Mouse (Mus musculus) heart, adult 8-10 months (tissue): ENCODE measurements around the gene Grk4. TPM values are rescaled to one million over a fixed set of nuclear protein-coding genes. Genes with fewer than 3 reads are reported as not detected.
"Not testable (repeated sequence)": the region's sequence is repeated elsewhere in the genome, so short reads cannot be mapped to it uniquely, and the experiment has no call there.

Experiments used
- DNase-seq: peaks from one replicate; pipeline ENCODE4 v3.0.0; 2022; ENCODE audit warnings: low spot score
- microRNA-seq: library from miRNA; unstranded; fragments of <30 nt; microRNA quantifications from one replicate; pipeline ENCODE4 v1.2.0, GENCODE M21; 2022
- total RNA-seq, 4 experiments: library from RNA; stranded (reverse); gene quantifications; 2 replicates each; pipeline ENCODE4 v1.2.4; 2022

The Grk4 gene
- total RNA-seq, 4 experiments from 2014 or later, result 0.57 to 1.8 (median 0.69) TPM

- no peak for DNase-seq
Observed at GRCm38 (mm10) chr5:34708436-34708835, 48.3 kb downstream of the Grk4 start.

GRCm38 (mm10) chr5:34714371-34714770 lies 54.2 kb downstream of the Grk4 start:
- DNase-seq, result not testable (repeated sequence)

GRCm38 (mm10) chr5:34714816-34715215 lies 54.6 kb downstream of the Grk4 start:
- no peak for DNase-seq

- DNase-seq, result no peak
Observed at GRCm38 (mm10) chr5:34729141-34729540, 69.0 kb downstream of the Grk4 start.

GRCm38 (mm10) chr5:34730255-34730654 lies 70.1 kb downstream of the Grk4 start:
- no peak for DNase-seq

- DNase-seq, result no peak
Observed at GRCm38 (mm10) chr5:34751477-34751876, 91.3 kb downstream of the Grk4 start.

GRCm38 (mm10) chr5:34758762-34759161 lies 98.6 kb downstream of the Grk4 start:
- no peak for DNase-seq

GRCm38 (mm10) chr5:34760850-34761508 lies 100.8 kb downstream of the Grk4 start:
- no peak for DNase-seq

GRCm38 (mm10) chr5:34761509-34761908 lies 101.3 kb downstream of the Grk4 start, which contains the start of gene Htt:
Gene Htt, plus strand, starts transcription at chr5:34761740.
- DNase-seq, result peak; percentile 97

- DNase-seq, result no peak
Observed at GRCm38 (mm10) chr5:34761934-34762611, 101.9 kb downstream of the Grk4 start.

GRCm38 (mm10) chr5:34771818-34772217 lies 111.6 kb downstream of the Grk4 start:
- no peak for DNase-seq

GRCm38 (mm10) chr5:34772696-34773245 lies 112.6 kb downstream of the Grk4 start:
- DNase-seq, result no peak

- DNase-seq, result no peak
Observed at GRCm38 (mm10) chr5:34773392-34773791, 113.2 kb downstream of the Grk4 start.

GRCm38 (mm10) chr5:34785027-34785426 lies 124.8 kb downstream of the Grk4 start:
- no peak for DNase-seq

- DNase-seq, result no peak
Observed at GRCm38 (mm10) chr5:34791141-34791540, 131.0 kb downstream of the Grk4 start.

GRCm38 (mm10) chr5:34800292-34800953 lies 140.2 kb downstream of the Grk4 start:
- no peak for DNase-seq

Small RNA genes within 50 kb of the gene (microRNA-seq; reads per million reads assigned to microRNA genes)
- not detected for gene Mir467g

Other genes starting within 250 kb of the Grk4 start
- gene Tnip2, start 146.4 kb upstream of the Grk4 start, total RNA-seq, result 1 to 10 TPM; 6.6 to 8.4 (median 7.7) TPM
- gene Sh3bp2, start 134.5 kb upstream of the Grk4 start, total RNA-seq, result 1 to 10 TPM; 1.3 to 3.6 (median 1.8) TPM
- 100 to 1,000 TPM; 124 to 154 (median 134) TPM for gene Add1, start 86.7 kb upstream of the Grk4 start, total RNA-seq
- 10 to 100 TPM in 3 of 4 experiments, 1 to 10 TPM in 1; 8.9 to 15.3 (median 11.0) TPM for gene Mfsd10, start 23.2 kb upstream of the Grk4 start, total RNA-seq
- gene Nop14, start 231 bp upstream of the Grk4 start, total RNA-seq, result 10 to 100 TPM; 12.0 to 14.6 (median 12.8) TPM
- 10 to 100 TPM; 12.1 to 13.2 (median 12.4) TPM for gene Htt, start 101.4 kb downstream of the Grk4 start, total RNA-seq
- under 1 TPM; 0.16 to 0.72 (median 0.50) TPM for gene Msantd1, start 247.6 kb downstream of the Grk4 start, total RNA-seq